Mouse (Mus musculus) ES-E14 (cell line): ENCODE results near the gene Larp4b.

Experiments
- MAFK ChIP-seq: IDR thresholded peaks from 2 replicates; pipeline ENCODE4 v1.6.1; 2014; ENCODE audit warnings: mild to moderate bottlenecking, low read depth, low read length, inconsistent platforms; ENCODE audit not compliant: insufficient read depth
- ZC3H11A ChIP-seq: IDR thresholded peaks from 2 replicates; pipeline ENCODE4 v1.6.1; 2012; ENCODE audit warnings: low read depth, mild to moderate bottlenecking, inconsistent platforms, low read length, borderline replicate concordance
- ZNF384 ChIP-seq: IDR thresholded peaks from 2 replicates; pipeline ENCODE4 v1.6.1; 2012; ENCODE audit warnings: low read depth, low read length, inconsistent platforms

- no peak for TF ChIP-seq MAFK
- no peak for TF ChIP-seq ZNF384
- TF ChIP-seq ZC3H11A = no peak
Measured at GRCm38 (mm10) chr13:9181106-9181505, 87.4 kb downstream of the Larp4b start.
